Mouse (Mus musculus) kidney, adult 18-20 months (tissue): Measurements from ENCODE around the gene Olfr288.
A peak's percentile ranks its signal among the peaks of the same experiment; 100 is the strongest.

Experiments used
- DNase-seq: peaks from one replicate; pipeline ENCODE4 v3.0.0; 2021

Gene Olfr288

GRCm38 (mm10) chr15:98195442-98195841 lies at the start of gene Olfr288:
Gene Olfr288 (minus strand): TSS chr15:98195542.
- no peak for DNase-seq

GRCm38 (mm10) chr15:98235442-98235841 lies 40.1 kb upstream of the Olfr288 start:
- DNase-seq, result no peak

- DNase-seq, result no peak
Observed at GRCm38 (mm10) chr15:98234350-98234749, 39.0 kb upstream of the Olfr288 start, which contains the start of gene Olfr286. Gene Olfr286 (minus strand): TSS chr15:98234450.

GRCm38 (mm10) chr15:98226096-98226495 lies 30.8 kb upstream of the Olfr288 start:
- no peak for DNase-seq

GRCm38 (mm10) chr15:98225610-98226009 lies 30.3 kb upstream of the Olfr288 start:
- no peak for DNase-seq

GRCm38 (mm10) chr15:98222377-98222776 lies 27.0 kb upstream of the Olfr288 start:
- no peak for DNase-seq

- no peak for DNase-seq
Observed at GRCm38 (mm10) chr15:98220877-98221276, 25.5 kb upstream of the Olfr288 start, which contains the start of the genes Gm44579 and Olfr287. Gene Gm44579 (minus strand): TSS chr15:98220977. Gene Olfr287 (minus strand): TSS chr15:98221056.

GRCm38 (mm10) chr15:98214130-98214529 lies 18.8 kb upstream of the Olfr288 start:
- no peak for DNase-seq

GRCm38 (mm10) chr15:98213336-98213870 lies 18.1 kb upstream of the Olfr288 start:
- DNase-seq, result peak; percentile 5

- peak; percentile 25 for DNase-seq
Observed at GRCm38 (mm10) chr15:98209676-98210075, 14.3 kb upstream of the Olfr288 start.

- DNase-seq, result no peak
Observed at GRCm38 (mm10) chr15:98184456-98184855, 10.9 kb downstream of the Olfr288 start.

GRCm38 (mm10) chr15:98181856-98182570 lies 13.3 kb downstream of the Olfr288 start:
- no peak for DNase-seq

GRCm38 (mm10) chr15:98181132-98181711 lies 14.1 kb downstream of the Olfr288 start:
- DNase-seq, result peak; percentile 91

GRCm38 (mm10) chr15:98180567-98181131 lies 14.7 kb downstream of the Olfr288 start:
- DNase-seq, result no peak

- DNase-seq, result no peak
Observed at GRCm38 (mm10) chr15:98177320-98177719, 18.0 kb downstream of the Olfr288 start.

- no peak for DNase-seq
Observed at GRCm38 (mm10) chr15:98173821-98174220, 21.5 kb downstream of the Olfr288 start.

GRCm38 (mm10) chr15:98172113-98172512 lies 23.2 kb downstream of the Olfr288 start:
- no peak for DNase-seq

- no peak for DNase-seq
Observed at GRCm38 (mm10) chr15:98170917-98171316, 24.4 kb downstream of the Olfr288 start.

GRCm38 (mm10) chr15:98170365-98170764 lies 25.0 kb downstream of the Olfr288 start:
- DNase-seq, result no peak

- DNase-seq, result no peak
Observed at GRCm38 (mm10) chr15:98168622-98169004, 26.7 kb downstream of the Olfr288 start.

- DNase-seq, result peak; percentile 48
Observed at GRCm38 (mm10) chr15:98167645-98168621, 27.4 kb downstream of the Olfr288 start.

GRCm38 (mm10) chr15:98166963-98167644 lies 28.2 kb downstream of the Olfr288 start, which contains the start of gene Ccdc184:
Gene Ccdc184 (plus strand): TSS chr15:98167158.
- DNase-seq, result no peak
